Mouse (Mus musculus) spleen, postnatal 4 days (tissue): ENCODE data around the gene 4930519G04Rik.
"Not testable (repeated sequence)": the region's sequence is repeated elsewhere in the genome, so short reads cannot be mapped to it uniquely, and the experiment has no call there.

ENCODE experiments used
- DNase-seq, 2 experiments: peaks; one replicate each; pipeline ENCODE4 v3.0.0; 2022; ENCODE audit warnings: low spot score in 2 of 2

4930519G04Rik gene

GRCm38 (mm10) chr5:114842155-114842554, 11.3 kb upstream of the 4930519G04Rik start:
- not testable (repeated sequence) for DNase-seq

DNA sequence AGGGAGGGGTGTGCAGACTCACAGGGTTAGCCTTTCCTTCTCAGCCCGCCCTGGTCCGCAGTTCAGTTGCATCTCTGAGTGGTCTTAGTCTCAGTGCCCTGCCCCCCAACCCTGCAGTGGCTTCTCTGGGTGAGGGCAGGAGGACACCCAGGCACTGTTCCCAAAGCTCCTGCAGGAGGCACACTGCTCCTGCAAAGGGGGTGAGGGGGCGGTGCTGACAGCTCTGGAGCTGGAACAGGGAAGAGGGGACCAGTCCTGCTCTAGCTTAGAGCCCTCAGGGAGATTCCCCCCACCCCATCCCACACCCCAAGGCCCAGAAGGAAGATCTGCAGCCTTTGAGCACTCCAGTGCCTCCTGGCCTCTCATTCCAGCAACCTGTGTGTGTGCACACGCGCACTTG, 10.8 kb upstream of the 4930519G04Rik start:
- DNase-seq: no peak

DNA sequence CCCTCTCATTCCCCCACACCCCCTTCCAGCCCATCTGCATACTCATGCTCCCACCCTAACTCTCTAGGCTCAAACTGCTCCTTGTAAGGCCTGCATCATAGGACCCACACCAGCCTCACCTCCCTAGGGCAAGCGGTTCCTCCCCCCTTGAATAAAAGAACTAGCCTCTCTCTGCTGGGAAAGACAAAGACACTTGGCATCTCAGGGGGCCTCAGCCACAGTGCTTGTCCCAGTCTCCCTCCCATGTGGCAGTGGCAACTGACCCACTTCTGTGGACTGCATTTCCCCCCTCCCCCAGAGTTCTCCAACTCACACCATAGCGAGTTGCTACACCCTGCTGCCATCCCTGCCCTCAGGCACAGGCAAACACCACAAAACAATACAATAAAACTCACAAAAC, 9.1 kb upstream of the 4930519G04Rik start:
- not testable (repeated sequence) for DNase-seq

DNA sequence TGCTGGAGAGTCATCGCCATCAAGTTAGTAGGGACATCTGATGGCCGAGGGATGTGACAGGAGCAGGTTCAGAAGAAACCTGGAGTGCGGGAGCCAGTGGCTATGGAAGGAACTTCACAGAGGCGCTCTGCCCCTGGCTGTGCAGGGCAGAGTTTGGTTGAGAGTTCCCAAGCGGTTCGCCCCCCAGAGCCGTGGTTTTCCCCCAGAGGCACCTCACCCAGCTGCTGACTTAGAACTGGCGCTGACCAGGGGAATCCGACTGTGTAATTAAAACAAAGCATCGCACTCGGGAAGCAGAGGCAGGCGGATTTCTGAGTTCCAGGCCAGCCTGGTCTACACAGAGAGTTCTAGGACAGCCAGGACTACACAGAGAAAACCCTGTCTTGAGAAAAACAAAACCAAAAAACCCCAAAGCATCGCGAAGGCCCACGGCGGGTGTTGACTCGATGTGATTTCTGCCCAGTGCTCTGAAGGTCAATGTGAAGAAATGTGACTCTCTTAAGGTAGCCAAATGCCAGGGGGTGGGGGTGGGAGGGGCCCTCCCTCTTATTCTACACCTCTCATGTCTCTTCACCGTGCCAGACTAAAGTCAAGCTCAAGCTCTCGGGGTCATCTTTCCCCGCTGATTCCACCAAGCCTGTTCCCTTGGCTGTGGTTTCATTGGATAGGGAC, 1.8 kb upstream of the 4930519G04Rik start:
- no peak for DNase-seq

- no peak for DNase-seq
Measured at GRCm38 (mm10) chr5:114858582-114858981, 5.1 kb downstream of the 4930519G04Rik start, which contains the start of gene Gm9936. Gene Gm9936 (minus strand): TSS chr5:114858682.

- DNase-seq: peak; percentile 55 to 83
Measured at GRCm38 (mm10) chr5:114859253-114859652, 5.8 kb downstream of the 4930519G04Rik start.

GRCm38 (mm10) chr5:114861730-114862129, 8.3 kb downstream of the 4930519G04Rik start:
- DNase-seq: no peak

GRCm38 (mm10) chr5:114864813-114865212, 11.3 kb downstream of the 4930519G04Rik start:
- DNase-seq: no peak

- no peak for DNase-seq
Measured at GRCm38 (mm10) chr5:114865279-114865678, 11.8 kb downstream of the 4930519G04Rik start.

DNA sequence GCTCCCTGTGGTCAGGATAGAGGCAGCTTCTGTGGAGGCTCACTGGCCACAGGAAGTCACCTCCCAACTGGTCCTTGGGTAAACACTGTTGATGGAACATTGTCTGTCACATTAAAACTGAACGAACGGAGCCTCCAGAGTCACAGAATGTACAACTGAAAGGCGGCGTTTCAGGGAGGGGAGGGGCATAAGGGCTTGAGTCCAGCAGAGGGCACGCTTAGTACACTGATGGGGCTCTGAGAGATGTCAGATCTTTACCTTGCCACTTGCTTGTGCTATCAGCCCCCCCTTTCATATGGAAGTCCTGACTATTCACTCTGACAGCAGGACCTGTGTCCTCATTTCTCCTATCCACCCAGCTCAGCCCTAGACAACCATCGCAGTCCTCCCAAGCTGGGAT, 22.4 kb downstream of the 4930519G04Rik start:
- DNase-seq: no peak

DNA sequence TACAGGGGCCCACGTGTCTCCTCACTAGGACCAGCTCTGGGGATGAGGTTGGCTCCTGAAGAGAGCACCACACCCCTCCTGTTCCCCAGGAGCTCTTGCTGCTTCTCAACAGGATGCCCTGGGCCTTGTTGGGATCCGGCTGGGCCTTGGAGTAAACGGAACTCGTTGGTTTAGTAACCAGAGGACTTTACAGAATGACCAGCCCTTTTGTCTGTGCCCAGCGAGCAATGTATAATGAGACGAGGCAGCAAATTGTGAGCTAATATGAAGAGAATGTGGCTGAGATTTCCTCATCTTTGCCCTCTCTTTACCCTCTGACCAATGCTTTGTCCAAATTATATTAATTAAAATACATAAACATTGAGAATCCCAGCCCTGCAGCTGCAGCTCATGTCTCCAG, 22.9 kb downstream of the 4930519G04Rik start:
- no peak for DNase-seq

GRCm38 (mm10) chr5:114877487-114877886, 24.0 kb downstream of the 4930519G04Rik start:
- no peak for DNase-seq

GRCm38 (mm10) chr5:114879399-114879798, 25.9 kb downstream of the 4930519G04Rik start:
- no peak for DNase-seq

GRCm38 (mm10) chr5:114882319-114882718, 28.9 kb downstream of the 4930519G04Rik start:
- not testable (repeated sequence) for DNase-seq

DNA sequence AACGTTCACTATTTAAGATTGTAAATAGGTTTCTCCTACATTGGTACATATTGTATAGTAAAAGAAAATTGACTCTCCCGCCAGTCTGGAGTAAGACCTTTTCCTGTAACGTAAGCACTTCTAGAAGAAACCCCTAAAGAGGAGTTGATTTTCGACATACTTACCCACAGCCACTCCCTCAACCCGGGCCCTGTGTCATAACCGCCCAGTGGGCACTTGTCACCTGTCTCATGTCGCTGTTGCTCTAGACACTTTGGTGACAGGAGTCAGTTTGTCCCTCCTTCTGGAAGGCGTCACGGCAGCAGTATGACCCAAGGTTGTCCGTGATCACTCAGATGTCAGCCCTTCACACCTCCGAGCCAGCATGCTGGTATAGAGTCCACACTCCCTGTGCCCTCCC, 29.6 kb downstream of the 4930519G04Rik start:
- DNase-seq: no peak

- DNase-seq: no peak
Measured at GRCm38 (mm10) chr5:114886801-114887200, 33.3 kb downstream of the 4930519G04Rik start.

GRCm38 (mm10) chr5:114888995-114889394, 35.5 kb downstream of the 4930519G04Rik start:
- DNase-seq: no peak

DNA sequence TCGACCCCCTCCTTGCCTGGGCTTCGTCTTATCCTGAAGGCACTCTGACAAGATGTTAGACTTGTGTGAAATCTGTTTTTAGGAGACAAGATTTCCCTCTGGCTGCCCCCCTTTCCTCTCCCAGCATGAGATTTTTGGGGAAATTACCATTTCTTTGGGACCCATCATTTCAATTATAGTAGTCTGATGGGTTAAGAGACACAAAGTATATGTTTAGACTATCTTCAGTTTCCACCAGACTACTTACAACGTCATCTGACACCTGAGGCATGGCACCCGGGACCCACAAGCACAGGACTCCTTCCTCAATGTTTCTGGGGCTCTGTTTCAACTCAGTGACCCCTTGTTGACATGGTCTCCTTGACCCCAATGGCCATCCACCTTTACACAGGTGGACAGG, 42.1 kb downstream of the 4930519G04Rik start:
- no peak for DNase-seq

DNA sequence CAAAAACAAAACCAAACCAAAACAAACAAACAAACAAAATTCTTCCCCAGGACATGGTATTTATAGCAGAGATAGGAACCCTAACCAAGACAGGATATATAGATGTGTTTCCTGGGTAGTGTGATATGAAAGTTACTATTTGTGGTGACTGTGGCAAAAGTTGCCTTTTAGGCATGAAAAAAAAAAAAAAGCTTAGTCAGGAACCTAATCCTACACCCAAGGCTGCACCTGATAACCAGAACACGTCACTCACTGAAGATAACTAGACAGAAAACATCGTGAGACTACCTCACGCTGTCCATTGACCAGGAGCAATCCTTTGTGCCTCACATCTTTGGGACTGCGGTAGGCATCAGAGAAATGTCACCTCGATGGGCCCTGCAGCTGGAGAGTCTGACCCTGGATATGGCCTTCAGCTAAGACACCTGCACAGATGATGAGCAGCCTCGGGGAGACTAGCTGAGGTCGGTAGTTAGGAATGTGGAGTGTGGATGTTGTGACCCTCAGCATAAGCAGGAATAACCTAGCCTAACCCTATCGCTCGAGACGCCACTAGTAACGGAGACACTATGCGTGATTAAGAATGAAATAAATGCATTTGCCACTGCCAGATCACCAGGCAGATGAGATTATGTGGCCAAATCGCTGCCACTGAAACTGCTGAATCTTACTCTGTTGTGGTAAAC, 43.4 kb downstream of the 4930519G04Rik start, which contains the start of gene Oasl2:
Oasl2 (plus strand) TSS at position 249 of the 686 bp plus-strand sequence.
- no peak for DNase-seq

DNA sequence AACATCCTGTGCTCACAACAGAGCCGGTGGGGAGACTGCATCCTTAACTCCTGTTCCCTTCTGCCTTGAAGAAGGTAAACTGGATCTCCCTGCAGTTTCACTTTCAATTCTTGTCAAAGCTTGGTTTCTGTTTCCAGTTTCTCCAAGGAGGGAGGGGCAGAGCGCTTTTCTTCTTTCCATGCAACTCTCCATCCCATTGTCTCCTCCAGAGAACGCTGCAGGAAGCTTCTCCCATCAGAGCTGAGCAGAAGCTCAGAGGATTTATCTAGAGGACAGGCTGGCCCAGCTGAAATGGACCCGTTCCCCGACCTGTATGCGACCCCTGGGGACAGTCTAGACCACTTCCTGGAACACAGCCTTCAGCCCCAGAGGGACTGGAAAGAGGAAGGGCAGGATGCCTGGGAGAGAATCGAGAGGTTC, 43.9 kb downstream of the 4930519G04Rik start:
- no peak for DNase-seq

- DNase-seq: no peak
Measured at GRCm38 (mm10) chr5:114898857-114899256, 45.4 kb downstream of the 4930519G04Rik start.

DNA sequence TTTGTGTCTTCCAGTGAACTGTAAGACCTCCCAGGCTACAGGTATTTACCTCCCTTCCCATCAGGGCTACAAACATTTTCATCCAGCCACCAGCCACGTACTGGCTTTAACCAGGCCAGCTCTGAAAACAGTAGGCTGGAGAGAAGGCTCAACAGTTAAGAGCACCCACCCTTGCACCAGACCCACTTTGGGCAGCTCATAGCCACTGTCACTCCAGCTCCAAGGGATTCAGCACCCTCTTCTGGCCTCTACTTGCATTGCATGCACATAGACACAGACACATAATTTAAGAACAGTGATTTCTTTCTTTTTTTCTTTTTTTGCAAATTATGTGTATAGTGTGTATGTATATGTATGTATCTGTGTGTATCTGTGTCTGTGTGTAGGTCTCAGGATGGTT, 48.9 kb downstream of the 4930519G04Rik start:
- peak; percentile 43 to 73 for DNase-seq
